Mouse (Mus musculus): ENCODE measurements around the gene Cnot11.
"Not testable (repeated sequence)": the region's sequence is repeated elsewhere in the genome, so short reads cannot be mapped to it uniquely, and the experiment has no call there.

The Cnot11 gene

GRCm38 (mm10) chr1:39579139-39579538 lies 44.3 kb downstream of the Cnot11 start:
- DNase-seq (ENCODE audit: low read depth, low spot score) = no peak

GRCm38 (mm10) chr1:39581215-39581614 lies 46.4 kb downstream of the Cnot11 start:
- no peak for DNase-seq (ENCODE audit: low read depth, low spot score)

GRCm38 (mm10) chr1:39583173-39583572 lies 48.4 kb downstream of the Cnot11 start:
- no peak for DNase-seq (ENCODE audit: low read depth, low spot score)

GRCm38 (mm10) chr1:39585416-39585815 lies 50.6 kb downstream of the Cnot11 start:
- DNase-seq (ENCODE audit: low read depth, low spot score) = no peak

- no peak for DNase-seq (ENCODE audit: low read depth, low spot score)
Observed at GRCm38 (mm10) chr1:39590193-39590592, 55.4 kb downstream of the Cnot11 start.

DNA sequence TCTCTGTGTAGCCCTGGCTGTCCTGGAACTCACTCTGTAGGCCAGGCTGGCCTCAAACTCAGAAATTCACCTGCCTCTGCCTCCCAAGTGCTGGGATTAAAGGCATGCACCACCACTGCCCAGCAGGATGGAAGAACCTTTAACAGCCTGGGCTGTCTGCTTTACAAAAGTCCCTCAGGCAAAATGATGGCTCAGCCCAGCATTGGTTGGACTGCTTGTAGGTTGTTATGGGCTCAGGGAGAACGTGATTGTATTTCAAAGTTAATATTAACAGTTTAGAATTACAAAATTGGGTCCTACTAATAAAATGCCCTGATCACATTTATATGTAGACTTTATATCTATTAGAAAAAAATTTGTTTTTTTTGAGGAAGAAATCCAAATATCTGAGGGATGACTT lies 56.8 kb downstream of the Cnot11 start:
- DNase-seq (ENCODE audit: low read depth, low spot score) = not testable (repeated sequence)

DNA sequence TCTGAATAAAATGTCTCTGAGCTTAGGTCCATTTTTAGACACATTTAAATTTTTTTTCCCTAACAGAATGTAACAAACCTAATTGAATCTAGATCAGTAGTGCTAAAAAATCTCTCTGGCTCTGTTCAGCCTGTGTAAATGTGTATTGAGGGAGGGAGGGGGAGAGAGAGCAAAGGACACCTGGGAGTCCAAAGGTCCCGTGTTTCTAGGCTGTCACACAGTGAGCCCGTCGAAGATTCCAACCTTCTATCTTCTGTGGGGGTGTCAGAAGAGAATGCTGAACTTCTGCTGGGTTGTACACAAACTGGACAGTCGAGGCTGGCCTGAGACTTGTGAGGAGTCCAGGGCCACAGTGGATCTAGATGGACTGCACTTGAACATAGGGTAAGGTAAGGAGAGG lies 57.3 kb downstream of the Cnot11 start:
- no peak for DNase-seq (ENCODE audit: low read depth, low spot score)

GRCm38 (mm10) chr1:39593836-39594235 lies 59.0 kb downstream of the Cnot11 start:
- DNase-seq (ENCODE audit: low read depth, low spot score) = no peak

All from embryo, embryonic 11.5 days (tissue).